Mouse (Mus musculus): ENCODE measurements at regions not wholly inside any gene's neighbourhood (a gene's known extent, or its start where the extent isn't known, plus 50 kb on each side); places are given as distances from the start of the nearest gene placed in this dataset.
A peak's percentile ranks its signal among the peaks of the same experiment; 100 is the strongest.

DNA sequence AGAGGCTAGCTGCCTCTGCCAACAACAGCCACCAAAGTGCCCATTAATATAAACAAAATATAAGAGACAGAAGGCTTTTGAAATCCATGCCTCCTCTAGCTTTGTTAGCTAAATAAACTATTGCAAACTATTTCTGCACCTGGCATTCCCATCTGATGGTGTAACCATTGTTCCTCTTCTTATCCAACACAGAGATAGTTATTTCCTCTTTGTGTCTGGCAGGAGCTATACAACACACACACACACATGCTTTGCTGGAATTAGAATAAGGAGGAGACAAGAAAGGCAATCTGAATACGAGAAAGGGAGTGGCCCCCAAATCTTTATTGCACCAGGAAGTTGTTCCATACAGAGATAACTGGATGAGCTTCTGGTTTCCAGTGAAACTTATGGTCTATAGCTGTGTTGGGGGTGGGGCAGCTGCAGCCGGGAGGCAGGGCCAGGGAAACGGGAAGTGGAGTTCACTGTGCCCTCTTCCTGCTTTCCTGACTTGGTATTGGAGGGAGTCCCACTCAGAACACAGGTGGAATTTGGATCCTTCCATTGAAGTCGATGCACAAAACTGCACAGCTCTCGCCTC, 64.0 kb upstream of the Zdhhc17 start:
- Histone ChIP-seq H3K27me3 (no peaks in the 10 kb centered on the region), H3K4me3 (replicated peaks) (no peak overlapping the region), H3K9ac (replicated peaks) (no peak overlapping the region), H3K36me3 (no peaks in the 10 kb centered on the region), H3K4me1 (replicated peaks) (peaks cover 13% of the 10 kb centered on the region), H3K9me3 (no peaks in the 10 kb centered on the region), H3K4me2 (no peak overlapping the region), H3K27ac (no peak overlapping the region)
- no peak for ATAC-seq (ENCODE audit: insufficient number of reproducible peaks, insufficient read depth, low FRiP score, low TSS enrichment, low read depth)
- 64% methylated on average over 5 of the region's 5 CpGs for WGBS

DNA sequence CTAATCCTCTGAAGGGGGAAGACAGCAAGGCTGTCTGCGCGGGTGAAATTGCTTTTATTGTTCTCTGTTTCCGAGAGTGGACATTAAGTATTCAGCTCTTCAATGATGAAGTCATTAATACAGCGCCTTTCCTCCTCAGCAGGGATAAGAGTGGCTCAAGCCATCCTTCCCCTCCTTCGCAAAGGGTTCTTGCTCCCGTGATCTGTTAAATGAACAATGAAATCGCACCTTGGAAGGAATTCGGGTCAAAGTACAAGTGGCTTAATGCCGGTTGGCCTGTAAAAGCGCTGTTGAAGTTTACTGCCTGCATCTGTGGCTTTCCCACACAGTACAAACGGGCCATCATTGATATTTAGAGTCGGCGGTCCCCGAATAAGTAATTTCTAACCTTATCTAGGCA, 63.3 kb upstream of the Zdhhc17 start:
- Histone ChIP-seq H3K27ac (no peak overlapping the region), H3K9me3 (no peaks in the 10 kb centered on the region), H3K9ac (replicated peaks) (no peak overlapping the region), H3K4me2 (no peak overlapping the region), H3K27me3 (no peaks in the 10 kb centered on the region), H3K36me3 (no peaks in the 10 kb centered on the region), H3K4me3 (replicated peaks) (no peak overlapping the region), H3K4me1 (replicated peaks) (peaks cover 13% of the 10 kb centered on the region)
- ATAC-seq (ENCODE audit: insufficient number of reproducible peaks, insufficient read depth, low FRiP score, low TSS enrichment, low read depth): no peak
- 23% methylated on average over 14 of the region's 14 CpGs for WGBS

DNA sequence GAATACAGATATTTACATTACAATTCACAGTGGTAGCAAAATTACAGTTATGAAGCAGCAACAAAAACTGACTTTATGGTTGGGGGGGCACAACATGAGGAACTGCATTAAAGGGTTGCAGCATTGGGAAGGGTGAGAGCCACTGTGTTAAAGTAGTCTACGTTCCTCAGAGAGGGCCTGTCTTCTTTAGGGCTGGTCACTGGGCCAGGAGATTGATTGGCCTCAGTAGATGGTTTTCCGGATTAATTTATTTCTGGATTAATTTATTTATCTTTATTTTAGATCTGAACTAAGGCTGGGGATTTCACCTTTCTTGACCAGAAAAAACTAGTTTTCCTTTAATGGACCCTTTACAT, 62.6 kb upstream of the Zdhhc17 start:
- 50% methylated on average over 2 of the region's 2 CpGs for WGBS
- H3K4me2 ChIP-seq: no peak overlapping the region
- no peaks in the 10 kb centered on the region for H3K9me3 ChIP-seq
- peaks cover 13% of the 10 kb centered on the region for H3K4me1 ChIP-seq (replicated peaks)
- H3K4me3 ChIP-seq (replicated peaks): no peak overlapping the region
- H3K9ac ChIP-seq (replicated peaks): no peak overlapping the region
- no peaks in the 10 kb centered on the region for H3K27me3 ChIP-seq
- ATAC-seq (ENCODE audit: insufficient number of reproducible peaks, insufficient read depth, low FRiP score, low TSS enrichment, low read depth): no peak
- no peaks in the 10 kb centered on the region for H3K36me3 ChIP-seq
- no peak overlapping the region for H3K27ac ChIP-seq

DNA sequence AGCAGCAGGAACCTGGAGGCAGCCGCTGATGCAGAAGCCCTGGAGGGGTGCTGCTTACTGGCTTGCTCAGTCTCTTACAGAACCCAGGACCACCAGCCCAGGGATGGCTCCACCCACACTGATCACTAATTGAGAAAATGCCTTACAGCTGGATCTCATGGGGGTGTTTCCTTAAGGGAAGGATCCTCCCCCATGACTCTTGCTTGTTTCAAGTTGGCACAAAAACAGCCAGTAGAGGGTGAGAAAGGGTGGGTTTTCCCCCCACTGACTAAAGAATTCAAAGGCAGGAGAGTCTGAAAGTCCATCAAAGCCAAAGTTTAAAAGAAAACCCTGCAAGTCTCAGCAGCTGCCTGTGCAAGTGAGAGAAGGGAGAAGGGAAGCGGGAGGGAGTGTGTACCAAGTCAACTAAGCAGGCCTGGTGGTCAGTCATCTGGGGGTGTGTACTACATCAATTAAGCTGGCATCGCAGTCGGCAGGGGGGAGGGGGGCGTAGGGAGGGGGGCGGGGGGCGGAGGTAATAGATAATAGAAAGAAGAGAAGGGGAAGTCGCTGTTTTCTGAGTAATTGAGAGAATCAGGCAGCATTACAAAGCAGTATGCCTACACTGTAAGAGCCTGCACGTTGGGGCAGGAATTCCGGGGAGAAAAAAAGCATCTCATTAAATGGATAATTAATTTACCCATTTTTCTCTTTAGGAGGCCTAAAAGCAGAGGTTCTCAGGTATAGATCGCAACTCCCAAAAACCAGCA, 62.0 kb upstream of the Zdhhc17 start:
- Histone ChIP-seq H3K9me3 (no peaks in the 10 kb centered on the region), H3K27ac (no peak overlapping the region), H3K27me3 (no peaks in the 10 kb centered on the region), H3K9ac (replicated peaks) (no peak overlapping the region), H3K4me2 (0 out of 2 replicates have a peak overlapping the region, but pooled peaks have one; percentile 10), H3K4me3 (replicated peaks) (no peak overlapping the region), H3K36me3 (no peaks in the 10 kb centered on the region), H3K4me1 (replicated peaks) (peaks cover 13% of the 10 kb centered on the region)
- no peak for ATAC-seq (ENCODE audit: insufficient number of reproducible peaks, insufficient read depth, low FRiP score, low TSS enrichment, low read depth)
- WGBS: 15% methylated on average over 9 of the region's 11 CpGs

DNA sequence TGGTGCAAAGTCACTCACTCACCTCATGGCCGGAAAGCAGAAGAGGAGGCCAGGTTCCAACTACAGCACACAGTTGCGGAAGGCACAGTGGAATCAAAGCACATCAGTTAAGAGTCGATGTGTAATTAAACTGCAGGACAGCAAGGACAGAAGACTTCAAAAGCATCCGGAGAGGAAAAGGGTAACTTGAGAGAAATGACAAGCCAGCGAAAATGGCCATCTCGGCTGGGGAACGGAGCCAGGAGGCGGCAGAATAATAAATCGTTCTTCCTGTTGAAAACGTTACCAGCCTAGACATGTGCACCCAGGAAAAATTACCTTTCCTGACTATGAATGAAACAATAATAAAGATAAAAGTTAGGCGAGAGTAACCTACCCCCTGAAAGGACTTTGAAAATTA, 56.2 kb upstream of the Zdhhc17 start:
- ATAC-seq (ENCODE audit: insufficient number of reproducible peaks, insufficient read depth, low FRiP score, low TSS enrichment, low read depth): no peak
- Histone ChIP-seq H3K9me3 (no peaks in the 10 kb centered on the region), H3K27me3 (no peaks in the 10 kb centered on the region), H3K4me3 (replicated peaks) (no peak overlapping the region), H3K27ac (no peak overlapping the region), H3K4me1 (replicated peaks) (no peaks in the 10 kb centered on the region), H3K36me3 (no peaks in the 10 kb centered on the region), H3K4me2 (no peak overlapping the region), H3K9ac (replicated peaks) (no peak overlapping the region)
- WGBS: 48% methylated on average over 11 of the region's 11 CpGs

DNA sequence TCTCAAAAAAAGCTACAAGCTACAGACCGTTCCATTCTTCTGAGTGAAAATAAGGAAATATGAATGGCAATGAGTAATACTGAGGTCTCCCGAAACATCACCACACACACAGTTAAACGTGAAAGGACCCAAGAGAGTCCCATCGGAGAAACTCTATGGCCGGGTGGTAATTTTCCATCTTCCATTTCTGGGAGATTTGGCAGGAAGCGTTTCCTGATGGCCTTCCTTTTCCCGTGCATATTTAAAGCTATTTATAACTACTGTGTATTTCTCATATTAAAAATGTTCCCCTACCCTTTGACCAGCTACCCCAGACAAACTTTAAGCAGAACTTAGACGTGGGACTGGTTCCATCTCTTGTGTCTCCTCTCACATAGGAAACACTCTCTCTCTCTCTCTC, 50.7 kb upstream of the Zdhhc17 start:
- no peak overlapping the region for H3K4me3 ChIP-seq (replicated peaks)
- H3K4me2 ChIP-seq: no peak overlapping the region
- no peaks in the 10 kb centered on the region for H3K36me3 ChIP-seq
- no peaks in the 10 kb centered on the region for H3K9me3 ChIP-seq
- no peak overlapping the region for H3K9ac ChIP-seq (replicated peaks)
- H3K27ac ChIP-seq: no peak overlapping the region
- WGBS: 83% methylated on average over 8 of the region's 8 CpGs
- H3K27me3 ChIP-seq: no peaks in the 10 kb centered on the region
- no peak for ATAC-seq (ENCODE audit: insufficient number of reproducible peaks, insufficient read depth, low FRiP score, low TSS enrichment, low read depth)
- H3K4me1 ChIP-seq (replicated peaks): peaks cover 3% of the 10 kb centered on the region
